Mouse (Mus musculus): ENCODE measurements around the gene Lrrc74a.

The Lrrc74a gene

GRCm38 (mm10) chr12:86804308-86804700 lies 70.1 kb downstream of the Lrrc74a start:
- in situ Hi-C loops (cut with MboI) = no loop called here

GRCm38 (mm10) chr12:86804857-86805256 lies 70.7 kb downstream of the Lrrc74a start:
- in situ Hi-C loops (cut with MboI) = no loop called here

GRCm38 (mm10) chr12:86805315-86805714 lies 71.1 kb downstream of the Lrrc74a start:
- in situ Hi-C loops (cut with MboI) = no loop called here

- in situ Hi-C loops (cut with MboI) = no loop called here
These were observed 72.1 kb downstream of the Lrrc74a start for GRCm38 (mm10) chr12:86806031-86806922.

- in situ Hi-C loops (cut with MboI) = no loop called here
These were observed 73.0 kb downstream of the Lrrc74a start for GRCm38 (mm10) chr12:86806923-86807794.

GRCm38 (mm10) chr12:86807795-86808128 lies 73.6 kb downstream of the Lrrc74a start:
- in situ Hi-C loops (cut with MboI) = no loop called here

- in situ Hi-C loops (cut with MboI) = no loop called here
These were observed 74.7 kb downstream of the Lrrc74a start for GRCm38 (mm10) chr12:86808856-86809255.

- in situ Hi-C loops (cut with MboI) = no loop called here
These were observed 75.9 kb downstream of the Lrrc74a start for GRCm38 (mm10) chr12:86810040-86810439.

- in situ Hi-C loops (cut with MboI) = no loop called here
These were observed 76.7 kb downstream of the Lrrc74a start for GRCm38 (mm10) chr12:86810725-86811444.

GRCm38 (mm10) chr12:86812782-86813181 lies 78.6 kb downstream of the Lrrc74a start:
- in situ Hi-C loops (cut with MboI) = no loop called here

All from mature B cell (primary cell).